Mouse (Mus musculus) gastrocnemius, postnatal 25 days (tissue): ENCODE results near the gene Rps27rt. TPM values are rescaled to one million over a fixed set of nuclear protein-coding genes. Genes with fewer than 3 reads are reported as not detected.
"Not testable (repeated sequence)": the region's sequence is repeated elsewhere in the genome, so short reads cannot be mapped to it uniquely, and the experiment has no call there.

Experiments
- DNase-seq: peaks from one replicate; pipeline ENCODE4 v3.0.0; 2022
- long read RNA-seq, 2 experiments: library from polyadenylated mRNA; stranded (forward); transcript quantifications; one replicate each; pipeline ENCODE4 v2.0.0; 2021
- total RNA-seq, 2 experiments: library from RNA; stranded (reverse); gene quantifications; 1 replicate in 1 of 2; 2 replicates in 1 of 2; pipeline ENCODE4 v1.2.3; 2021

Rps27rt gene
- total RNA-seq: 10 to 100 TPM; 11.9 to 22.3 TPM
- long read RNA-seq, experiment 1, transcript Rps27rt-201 (1 exons, 374 nt): major isoform, 154 of 154 reads
- long read RNA-seq, experiment 1, partial matches to known transcripts: 0 of 154 reads
- long read RNA-seq, experiment 1, other reads (novel, unspliced or antisense): 0 of 154 reads
- long read RNA-seq, experiment 2, transcript Rps27rt-201 (1 exons, 374 nt): major isoform, 82 of 82 reads
- long read RNA-seq, experiment 2, partial matches to known transcripts: 0 of 82 reads
- long read RNA-seq, experiment 2, other reads (novel, unspliced or antisense): 0 of 82 reads

DNA sequence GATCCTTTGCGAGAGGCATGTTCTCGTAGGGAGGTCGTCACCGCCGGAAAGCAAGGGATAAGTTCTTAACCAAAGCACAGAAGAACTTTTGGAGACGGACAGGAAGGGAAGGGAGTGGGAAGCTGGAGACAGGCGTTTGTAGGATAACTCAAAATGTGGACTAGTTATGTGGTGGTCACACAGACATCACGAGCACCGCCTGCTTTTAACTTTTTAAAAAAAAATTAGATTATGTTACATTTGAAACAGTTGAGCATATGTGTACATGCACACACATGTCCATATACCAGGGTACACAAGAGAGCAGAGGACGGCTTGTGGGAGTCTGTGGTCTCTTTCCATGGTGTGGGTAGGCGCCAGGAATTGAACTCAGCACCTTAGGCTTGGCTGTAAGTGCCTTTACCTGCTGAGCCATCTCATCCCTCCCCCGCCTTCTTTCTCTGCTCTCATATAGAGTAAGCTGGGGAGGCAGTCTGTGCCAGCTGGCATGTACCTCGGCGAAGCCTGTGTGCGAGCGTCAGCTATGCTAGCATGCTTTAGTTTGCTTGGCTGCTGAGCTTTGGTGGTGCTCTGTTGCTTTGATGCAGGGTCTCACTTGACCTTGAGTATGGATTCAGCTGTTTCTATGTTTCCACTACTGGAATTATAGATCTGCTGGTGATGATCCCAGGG is at the start of gene Rps27rt:
Gene Rps27rt (minus strand): TSS at position 51 of the 672 bp plus-strand sequence.
- no peak for DNase-seq

DNA sequence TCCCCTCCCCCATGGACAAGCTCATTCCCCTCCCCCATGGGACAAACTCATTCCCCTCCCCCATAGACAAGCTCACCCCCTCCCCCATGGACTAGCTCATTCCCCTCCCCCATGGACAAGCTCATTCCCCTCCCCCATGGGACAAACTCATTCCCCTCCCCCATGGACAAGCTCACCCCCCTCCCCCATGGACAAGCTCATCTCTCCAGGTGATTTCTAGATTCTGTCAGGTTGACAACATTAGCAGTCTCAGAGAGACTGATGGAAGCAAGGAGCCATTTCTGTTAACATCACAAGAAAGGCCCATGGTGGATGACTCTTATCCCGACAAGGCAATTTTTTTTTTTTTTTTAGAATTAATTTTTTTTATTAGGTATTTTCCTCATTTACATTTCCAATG is 48.5 kb upstream of the Rps27rt start:
- not testable (repeated sequence) for DNase-seq

DNA sequence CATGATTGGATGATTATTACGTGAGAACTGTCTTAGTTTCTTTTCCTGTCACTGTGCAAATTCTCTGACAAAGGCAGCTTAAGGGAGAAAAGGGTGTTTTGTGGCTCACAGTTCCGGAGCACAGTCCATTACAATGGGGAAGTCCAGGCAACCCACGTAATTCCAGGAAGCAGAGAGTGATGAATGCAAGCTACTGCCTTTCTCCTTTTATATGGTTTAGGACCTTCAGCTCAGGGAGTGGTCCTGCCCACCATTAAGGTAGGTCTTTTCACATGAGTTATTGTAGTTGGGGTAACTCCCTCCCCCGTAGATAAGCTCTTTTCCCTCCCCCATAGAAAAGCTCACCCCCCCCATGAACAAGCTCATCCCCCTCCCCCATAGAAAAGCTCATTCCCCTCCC is 48.0 kb upstream of the Rps27rt start:
- no peak for DNase-seq

DNA sequence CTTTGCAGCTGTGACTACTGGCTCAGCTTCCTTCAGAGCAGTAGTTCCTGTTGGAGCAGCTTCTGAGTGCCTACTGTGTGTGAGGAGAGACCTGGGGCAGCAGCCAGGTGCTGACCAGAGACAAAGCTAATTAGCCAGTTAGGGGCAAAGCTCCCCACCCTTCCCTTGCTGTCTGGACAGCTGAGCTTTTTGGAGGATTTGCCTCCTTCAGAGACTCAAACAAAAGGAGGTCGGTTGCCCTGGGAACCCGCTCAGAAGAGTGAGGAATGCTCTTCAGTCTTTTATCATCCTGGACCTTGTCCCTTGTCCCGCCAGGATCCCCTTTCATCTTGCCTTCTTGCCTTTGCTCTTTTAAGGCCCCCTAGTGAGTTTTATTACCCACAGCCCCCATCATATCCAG is 46.8 kb upstream of the Rps27rt start:
- DNase-seq: no peak

DNA sequence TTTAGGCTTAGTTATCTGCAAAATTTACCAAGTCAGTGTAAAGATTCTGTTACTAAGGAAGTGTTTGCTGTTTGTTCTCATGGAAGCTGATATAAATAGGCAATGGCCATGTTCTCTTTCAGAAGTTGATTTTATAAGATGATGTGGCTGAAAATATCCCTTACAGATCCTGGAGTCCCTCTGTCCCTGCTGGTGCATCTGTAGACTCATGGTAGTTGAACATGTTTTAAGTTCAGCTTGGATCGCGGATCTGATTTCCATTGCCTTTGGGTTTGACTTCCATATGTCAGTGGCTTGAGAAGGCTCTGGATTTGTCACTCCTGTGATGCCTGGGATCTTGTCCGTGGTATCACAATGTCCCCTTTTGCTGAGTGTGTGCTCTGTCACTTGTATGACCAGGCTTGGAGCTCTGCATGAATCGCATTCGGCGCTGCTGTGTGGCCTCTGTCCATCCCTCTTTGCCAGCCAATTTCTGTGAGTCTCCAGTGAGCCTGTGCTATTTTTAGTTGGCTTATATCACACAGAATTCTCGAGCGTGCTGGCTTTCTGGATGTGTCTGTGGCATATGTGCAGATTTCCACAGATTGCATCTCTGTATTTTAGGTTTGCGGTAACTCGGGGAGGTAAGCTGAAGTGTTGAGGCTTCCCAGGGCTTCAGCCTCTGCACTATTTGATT is 41.3 kb upstream of the Rps27rt start:
- DNase-seq: peak; percentile 56

DNA sequence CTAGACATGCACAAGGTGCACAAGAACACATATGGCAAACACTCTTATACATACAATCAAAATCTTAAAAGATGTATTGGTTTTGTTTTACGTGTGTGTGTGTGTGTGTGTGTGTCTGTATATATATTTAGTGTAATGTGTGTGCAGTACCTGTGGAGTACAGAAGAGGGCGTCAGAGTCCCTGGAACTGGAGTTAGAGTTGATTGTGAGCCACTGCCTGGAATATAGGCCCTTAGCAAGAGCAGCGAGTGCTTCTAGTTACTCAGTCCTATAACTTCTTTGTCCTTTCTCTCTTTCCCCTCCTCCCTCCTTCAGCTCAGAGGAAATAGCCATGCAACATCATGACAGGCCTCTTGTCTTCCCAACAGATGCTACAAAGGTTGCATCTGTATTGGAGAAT is 40.6 kb upstream of the Rps27rt start:
- no peak for DNase-seq

DNA sequence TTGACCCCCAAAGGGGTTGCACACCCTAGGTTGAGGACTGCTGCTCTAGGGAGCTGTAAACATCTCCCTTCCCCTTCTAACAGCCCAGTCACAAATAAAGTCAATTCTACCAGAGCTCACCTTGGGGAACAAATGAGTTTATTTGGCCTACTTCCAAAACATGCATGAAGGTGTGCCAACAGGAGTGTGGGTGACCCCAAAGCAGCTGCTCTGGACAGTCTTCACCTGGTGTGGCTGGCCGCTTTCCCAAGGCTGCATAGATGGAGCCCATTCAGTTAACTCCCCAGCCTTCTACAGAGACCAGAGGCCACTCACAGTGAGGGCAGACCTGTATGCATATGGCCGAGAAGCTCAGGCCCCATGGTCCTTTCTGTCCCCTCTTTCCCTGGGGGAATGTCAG is 38.9 kb upstream of the Rps27rt start:
- DNase-seq: no peak

DNA sequence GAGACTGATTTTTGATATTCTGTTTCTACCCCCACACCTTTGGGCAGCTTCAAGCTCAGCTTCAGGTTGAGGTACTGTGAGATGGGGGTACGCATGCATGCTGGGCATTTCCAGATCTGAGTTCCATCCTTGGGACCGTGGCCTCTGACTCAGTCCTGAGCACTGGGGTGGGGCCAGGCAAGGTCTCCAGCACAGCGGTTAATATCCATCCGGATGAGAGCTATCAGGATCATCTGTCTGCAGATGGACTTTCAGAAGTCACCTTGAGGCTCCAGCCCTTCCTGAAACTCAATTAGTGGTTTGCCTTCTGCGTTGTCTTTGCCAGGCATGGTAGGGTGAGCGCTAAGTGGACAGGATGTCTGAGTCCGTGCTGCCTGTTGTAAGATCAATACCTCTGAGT is 37.6 kb upstream of the Rps27rt start:
- no peak for DNase-seq

DNA sequence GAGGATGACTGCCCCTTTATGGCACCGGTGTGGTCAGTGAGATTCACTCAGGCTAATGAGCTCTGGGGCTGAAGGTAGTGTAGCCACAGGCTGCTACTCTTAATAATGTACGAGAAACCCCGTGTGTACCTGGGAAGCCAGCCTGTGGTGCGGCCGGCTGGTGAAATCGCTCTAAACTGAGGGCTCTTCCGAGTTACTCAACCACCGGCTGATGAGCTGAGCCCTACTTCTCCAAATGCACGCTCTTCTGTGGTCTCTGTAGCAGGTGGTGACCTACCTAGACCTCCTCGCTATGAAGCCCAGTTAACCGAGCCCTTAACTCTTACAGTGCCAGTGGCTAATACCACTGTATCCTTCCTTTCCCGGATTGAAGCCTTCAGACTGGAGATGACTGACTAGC is 29.8 kb upstream of the Rps27rt start:
- DNase-seq: no peak

DNA sequence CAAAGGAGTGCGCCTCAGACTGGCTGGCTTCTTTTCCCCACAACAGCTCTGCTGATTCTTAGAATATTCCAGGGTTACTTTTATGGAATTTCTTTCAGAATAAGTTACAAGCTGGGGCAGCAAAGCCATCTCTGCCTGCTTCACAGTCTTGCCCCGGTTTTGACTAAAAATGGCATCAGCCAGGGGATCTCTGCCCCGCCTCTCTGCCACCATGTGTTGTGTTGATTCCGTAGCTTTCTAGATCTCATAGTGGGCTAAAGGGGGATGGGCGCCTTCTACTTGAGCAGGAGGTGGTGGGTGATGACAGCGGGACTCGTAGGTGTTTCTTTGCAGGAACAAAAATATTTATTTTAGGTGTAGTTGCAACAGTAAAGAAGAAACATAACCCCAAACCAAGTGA is 25.7 kb upstream of the Rps27rt start:
- no peak for DNase-seq

DNA sequence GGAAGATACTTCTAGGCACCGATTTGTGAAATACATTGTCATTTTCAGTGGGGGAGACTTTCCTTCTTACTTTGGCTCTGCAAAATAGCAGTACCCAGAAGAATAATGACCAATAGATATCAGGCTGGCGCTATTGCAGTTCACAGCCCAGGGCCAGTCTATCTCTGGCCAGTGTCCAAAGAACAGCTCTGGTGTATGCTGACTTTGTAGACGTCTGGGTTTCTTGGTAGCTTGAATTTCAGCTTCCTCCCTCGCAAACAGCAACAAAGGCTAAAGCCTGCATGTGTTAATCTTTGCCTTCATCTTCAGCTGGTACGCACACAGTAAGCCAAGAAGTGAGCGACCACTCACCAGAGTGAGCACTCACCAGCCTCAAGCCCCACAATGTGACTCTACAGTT is 25.2 kb upstream of the Rps27rt start:
- DNase-seq: no peak

DNA sequence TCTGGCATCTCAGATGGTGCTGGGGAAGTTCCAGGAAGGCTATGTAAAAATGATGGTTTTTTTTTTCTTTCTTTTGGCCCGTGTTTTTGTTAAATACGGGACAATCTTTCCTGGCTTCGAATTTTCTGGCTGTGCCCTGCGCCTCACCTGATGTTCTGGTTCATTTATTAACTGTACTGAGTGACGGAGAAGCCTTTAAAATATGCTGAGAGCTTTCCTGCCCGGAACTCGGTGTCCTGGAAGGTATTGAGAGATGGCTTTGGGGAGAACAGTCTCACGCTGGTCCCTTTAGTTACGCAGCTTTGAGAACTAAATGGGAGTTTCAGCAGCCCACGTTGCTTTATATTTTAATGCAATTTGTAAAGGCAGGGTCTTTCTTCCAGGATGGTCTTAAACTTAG is 22.9 kb upstream of the Rps27rt start:
- no peak for DNase-seq

DNA sequence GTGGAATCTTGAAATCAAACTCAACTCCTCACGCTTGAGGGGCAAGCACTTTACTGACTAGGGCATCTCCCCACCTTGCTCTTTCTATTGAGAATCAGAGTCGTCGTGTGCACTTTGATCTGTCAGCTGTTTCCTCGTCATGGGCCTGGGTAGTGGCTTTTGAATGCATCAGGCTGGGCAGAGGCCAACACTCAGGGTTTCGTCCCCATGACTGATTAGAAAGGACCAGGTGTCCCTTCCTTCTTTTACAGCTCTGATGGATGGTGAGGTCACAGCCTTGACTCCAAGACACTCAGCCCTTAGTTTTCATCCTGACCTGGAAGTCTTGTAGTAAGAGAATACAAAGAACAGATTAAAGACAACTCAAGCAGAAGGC is 17.2 kb upstream of the Rps27rt start:
- DNase-seq: no peak

DNA sequence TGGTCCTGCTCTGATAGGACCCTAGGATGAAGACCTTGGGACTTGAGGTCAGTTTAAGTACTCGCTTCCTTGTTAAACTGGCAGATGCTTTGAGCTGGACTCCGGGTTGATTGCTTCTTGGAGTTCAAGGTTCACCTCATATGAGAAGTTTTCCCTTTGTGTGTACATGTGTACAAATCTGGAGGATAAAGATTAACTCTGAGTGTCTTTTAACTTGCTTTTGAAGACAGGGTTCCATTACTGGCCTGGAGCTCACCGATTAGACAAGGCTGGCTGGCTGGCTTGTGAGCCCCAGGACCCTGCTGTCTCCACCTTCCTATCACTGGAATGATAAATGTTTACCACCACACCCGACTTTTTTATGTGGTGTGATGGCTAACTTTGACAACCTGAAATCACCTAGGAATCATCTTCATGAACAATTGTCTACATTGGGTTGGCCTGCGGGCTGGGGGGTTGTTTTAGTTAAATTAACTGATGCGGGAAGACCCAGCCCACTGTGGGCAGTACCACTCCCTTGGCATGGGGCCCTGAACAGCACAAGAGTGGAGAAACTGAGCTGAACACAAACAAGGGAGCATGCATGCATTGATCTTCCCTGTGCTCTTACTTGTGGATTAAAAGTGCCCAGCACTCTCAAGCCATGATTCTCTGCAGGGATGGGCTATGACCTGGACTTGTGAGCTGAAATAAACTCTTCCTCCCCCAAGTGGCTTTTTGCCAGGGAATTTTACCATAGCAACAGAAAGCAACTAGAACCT is 16.7 kb upstream of the Rps27rt start:
- DNase-seq: no peak

DNA sequence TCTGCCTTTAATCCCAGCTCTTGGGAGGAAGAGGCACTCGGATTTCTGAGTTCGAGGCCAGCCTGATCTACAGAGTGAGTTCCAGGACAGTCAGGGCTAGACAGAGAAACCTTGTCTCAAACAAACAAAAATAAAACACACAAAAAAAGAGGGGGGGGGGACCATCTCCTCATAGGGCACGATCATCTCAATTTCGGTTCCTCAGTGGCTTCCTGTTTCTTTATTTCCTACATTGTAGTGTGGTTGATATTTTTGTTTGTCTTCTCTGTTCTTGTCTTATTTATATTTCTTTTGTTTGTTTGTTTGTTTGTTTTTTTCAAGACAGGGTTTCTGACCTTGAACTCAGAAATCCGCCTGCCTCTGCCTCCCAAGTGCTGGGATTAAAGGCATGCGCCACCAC is 13.9 kb upstream of the Rps27rt start:
- no peak for DNase-seq

DNA sequence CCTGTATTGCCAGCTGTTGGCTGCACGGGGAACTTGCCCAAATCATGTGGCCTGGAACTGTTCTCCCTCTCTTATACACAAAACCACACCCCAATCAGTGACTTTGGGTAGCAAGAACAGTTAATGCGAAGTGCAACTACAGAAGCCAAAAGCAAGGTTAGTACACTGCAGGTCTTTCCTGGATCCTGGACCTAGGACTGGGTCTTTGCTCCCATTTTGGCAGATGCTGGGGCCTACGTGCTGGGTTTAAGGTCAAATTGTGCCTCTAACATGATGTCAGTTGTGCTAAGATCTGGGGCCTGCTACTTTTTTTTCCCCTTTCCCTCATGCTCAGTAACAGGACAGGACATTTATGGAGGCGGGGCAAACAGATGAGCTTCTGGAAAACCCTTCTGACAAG is 13.2 kb upstream of the Rps27rt start:
- no peak for DNase-seq

DNA sequence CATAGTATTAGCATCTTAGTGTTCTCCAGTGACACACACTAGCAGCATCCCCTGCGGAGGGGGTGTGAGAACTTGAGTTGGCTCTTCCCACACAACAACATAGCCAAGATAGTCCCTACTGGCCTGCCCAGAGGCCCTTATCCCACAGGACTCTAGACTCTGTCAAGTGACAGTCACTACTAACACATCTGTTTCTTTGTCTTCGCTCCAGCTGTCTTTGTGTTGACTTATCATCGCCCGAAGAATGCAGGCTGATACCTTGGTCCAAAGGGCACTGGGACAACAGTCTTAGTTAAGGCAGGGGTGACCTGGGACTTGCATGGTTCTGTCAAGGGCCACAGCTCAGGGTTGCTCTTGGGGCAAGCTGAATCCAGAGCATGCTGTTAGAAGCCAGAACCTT is 12.7 kb upstream of the Rps27rt start:
- DNase-seq: no peak

DNA sequence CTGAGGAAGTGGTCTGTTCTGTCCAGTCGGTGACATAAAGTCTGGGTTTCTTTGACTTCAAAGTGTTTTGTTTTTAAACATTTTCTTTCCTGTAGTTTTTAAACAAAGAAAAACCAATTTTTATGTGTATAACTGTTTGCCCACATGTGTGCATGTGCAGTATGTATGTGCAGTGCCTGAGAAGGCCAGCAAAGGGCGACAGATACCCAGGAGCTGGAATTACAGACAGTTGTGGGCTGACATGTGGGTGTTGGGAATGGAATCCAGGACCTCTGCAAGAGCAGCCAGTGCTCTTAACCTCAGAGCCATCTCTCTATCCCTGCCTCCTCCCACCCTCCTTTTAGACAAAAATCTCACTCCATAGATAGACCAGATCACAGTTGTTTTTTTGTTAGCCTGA is 10.0 kb upstream of the Rps27rt start:
- no peak for DNase-seq

DNA sequence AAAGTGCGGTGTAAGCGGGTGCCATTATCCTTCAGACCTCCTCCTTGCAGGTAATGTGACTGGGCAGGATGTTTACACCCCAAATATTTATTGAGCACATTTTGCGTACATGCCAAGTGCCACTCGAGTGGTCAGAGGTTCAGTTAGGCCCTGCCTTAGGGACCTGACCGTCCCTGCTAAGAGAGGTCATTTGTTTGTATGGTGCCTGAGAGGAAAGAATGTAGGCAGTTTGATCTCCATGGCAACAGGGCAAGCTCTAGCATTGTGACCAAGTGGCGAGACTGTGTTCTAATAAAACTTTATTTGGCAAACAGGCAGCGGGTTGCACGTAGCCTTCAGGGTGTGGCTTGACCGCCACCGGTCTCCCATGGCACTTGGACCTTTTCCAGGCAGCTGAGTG is 7.9 kb upstream of the Rps27rt start:
- no peak for DNase-seq

DNA sequence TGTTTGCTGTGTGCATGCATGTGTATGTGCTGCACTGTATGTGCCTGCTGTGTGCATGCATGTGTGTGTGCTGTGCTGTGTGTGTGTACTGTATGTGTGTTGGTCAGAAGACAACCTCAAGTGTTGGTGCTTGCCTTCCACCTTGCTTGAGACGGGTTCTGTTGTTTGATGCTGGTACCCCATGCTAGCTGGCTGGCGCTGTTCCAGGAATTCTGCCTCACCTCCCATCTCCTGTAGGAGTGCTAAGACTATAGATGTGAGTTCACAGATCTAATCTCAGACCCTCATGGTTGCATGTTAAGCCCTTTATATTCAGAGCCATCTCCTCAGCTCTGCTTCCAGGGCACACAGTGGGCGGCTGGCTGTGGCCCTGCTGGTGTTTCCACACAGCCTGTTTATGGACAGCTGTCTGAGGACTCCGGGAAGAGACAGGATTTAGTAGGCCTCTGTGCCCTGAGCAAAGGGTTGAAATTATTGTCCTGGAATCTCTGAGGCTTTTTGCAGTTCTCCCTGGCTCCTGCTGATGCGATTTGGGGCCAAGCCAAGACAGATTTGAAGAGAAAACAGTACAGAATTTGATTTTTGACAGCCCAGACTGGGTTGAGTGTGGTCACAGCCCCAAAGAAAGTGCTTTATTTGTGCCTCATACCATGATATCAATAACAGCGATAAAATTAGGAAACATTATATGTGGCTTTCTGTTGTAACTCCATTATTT is 6.2 kb upstream of the Rps27rt start:
- no peak for DNase-seq

DNA sequence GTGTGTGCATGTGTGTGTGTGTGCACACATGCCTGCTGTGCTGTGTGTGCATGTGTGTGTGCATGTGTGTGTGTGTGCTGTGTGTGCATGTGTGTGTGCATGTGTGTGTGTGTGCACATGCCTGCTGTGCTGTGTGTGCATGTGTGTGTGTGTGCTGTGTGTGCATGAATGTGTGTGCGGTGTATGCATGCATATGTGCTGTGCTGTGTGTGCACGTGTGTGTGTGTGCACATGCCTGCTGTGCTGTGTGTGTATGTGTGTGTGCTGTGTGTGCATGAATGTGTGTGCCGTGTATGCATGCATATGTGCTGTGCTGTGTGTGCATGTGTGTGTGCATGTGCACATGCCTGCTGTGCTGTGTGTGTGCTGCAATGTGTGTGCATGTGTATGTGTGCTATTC is 5.5 kb upstream of the Rps27rt start:
- no peak for DNase-seq

DNA sequence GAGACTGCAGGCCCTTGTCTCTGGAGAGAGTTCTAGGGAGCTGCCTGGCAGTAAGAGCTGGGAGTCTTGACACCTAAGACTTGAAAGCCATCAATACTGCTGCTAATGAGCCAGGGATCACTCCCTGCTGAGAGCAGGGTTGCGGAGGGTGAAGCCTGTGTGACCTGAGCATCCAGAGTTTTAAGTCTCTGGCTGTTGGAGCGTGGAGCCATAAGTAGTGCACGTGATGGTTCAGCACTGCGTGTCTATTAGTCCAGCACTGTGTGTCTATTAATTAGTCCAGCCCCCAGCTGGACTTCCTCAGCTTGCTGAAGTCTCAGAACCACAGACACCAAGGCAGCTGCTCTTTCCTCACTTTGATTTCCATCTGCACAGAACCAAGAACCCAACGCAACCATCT is 3.8 kb upstream of the Rps27rt start:
- DNase-seq: no peak
